Mouse (Mus musculus): ENCODE results near the gene Rpl22l1. TPM values are rescaled to one million over a fixed set of nuclear protein-coding genes. Genes with fewer than 3 reads are reported as not detected.

The Rpl22l1 gene
- polyA plus RNA-seq (2017; shearing (Covaris generic)) = 379 TPM

GRCm38 (mm10) chr3:28805301-28806097 is at the start of gene Rpl22l1:
Gene Rpl22l1 (plus strand): TSS chr3:28805436.

GRCm38 (mm10) chr3:28780994-28781393 is 24.2 kb upstream of the Rpl22l1 start, which contains the start of gene Eif5a2:
Gene Eif5a2 (plus strand): TSS chr3:28781276.

Other genes starting within 250 kb of the Rpl22l1 start
- not detected for gene Slc2a2, start 107.5 kb upstream of the Rpl22l1 start, polyA plus RNA-seq (2017; shearing (Covaris generic))
- gene Eif5a2, start 24.2 kb upstream of the Rpl22l1 start, polyA plus RNA-seq (2017; shearing (Covaris generic)) = 7.3 TPM
- gene Gm1527, start 87.2 kb downstream of the Rpl22l1 start, polyA plus RNA-seq (2017; shearing (Covaris generic)) = not detected